Mouse (Mus musculus) cerebellum, adult 18-20 months (tissue): ENCODE measurements at regions not wholly inside any gene's neighbourhood (a gene's known extent, or its start where the extent isn't known, plus 50 kb on each side); places are given as distances from the start of the nearest gene placed in this dataset.

Source experiments
- DNase-seq, 2 experiments: peaks; one replicate each; pipeline ENCODE4 v3.0.0; 2021

GRCm38 (mm10) chr10:25118674-25119670 is 188.7 kb downstream of the Akap7 start:
- no peak for DNase-seq

DNA sequence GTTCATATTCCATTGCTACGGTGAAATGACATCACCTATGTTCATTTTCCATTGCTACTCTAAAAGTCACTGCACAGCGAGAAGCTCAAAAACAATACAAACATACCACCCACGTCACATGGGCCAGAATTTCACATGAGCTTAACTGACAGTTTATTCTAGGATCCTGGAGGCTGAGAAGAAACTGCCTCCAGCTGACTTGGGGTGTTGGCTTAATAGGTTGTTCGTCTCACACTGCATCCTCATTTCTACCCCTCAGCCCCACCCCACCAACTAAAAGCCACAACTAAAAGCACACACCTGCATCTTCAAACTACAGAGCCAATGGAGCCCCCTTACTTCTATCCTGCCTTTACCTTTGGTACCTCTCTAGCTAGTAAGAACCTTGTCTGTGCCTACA is 187.0 kb upstream of the Arg1 start:
- no peak for DNase-seq

DNA sequence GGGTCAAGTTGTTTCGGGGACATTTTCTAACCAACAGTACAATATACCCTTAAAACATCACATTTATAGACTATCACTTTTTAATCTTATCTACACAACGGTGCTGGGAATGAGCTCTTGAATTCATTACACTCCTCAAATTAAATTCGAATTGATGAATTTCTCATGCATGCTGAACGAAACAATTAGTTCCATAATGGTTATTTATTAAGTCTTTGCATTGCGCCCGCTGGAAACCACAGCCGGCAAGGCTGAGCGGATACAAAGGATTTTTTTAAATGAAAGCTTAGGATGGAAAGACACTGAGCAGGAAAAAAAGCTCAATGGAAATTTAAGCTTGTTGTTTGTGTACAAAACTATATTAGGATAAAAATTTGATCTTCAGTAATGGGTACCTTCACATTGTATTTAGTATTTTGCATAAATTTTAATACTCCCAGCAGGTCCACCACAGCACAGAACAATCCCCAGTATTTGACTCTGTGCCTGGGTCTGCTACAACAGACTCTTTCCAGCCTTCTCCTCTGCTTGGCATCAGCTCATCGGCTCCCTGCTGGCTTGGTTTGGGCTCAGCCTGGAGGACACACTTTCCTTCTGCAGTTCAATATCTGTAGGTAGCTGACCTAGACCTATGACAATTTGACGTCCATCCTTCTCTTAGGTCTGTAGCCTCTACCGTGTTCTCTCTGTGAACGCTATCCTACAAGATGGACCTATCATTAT is 185.3 kb upstream of the Arg1 start:
- DNase-seq, result peak; percentile 51 to 57

GRCm38 (mm10) chr10:25111636-25112422 is 184.5 kb upstream of the Arg1 start:
- peak; percentile 84 to 90 for DNase-seq

DNA sequence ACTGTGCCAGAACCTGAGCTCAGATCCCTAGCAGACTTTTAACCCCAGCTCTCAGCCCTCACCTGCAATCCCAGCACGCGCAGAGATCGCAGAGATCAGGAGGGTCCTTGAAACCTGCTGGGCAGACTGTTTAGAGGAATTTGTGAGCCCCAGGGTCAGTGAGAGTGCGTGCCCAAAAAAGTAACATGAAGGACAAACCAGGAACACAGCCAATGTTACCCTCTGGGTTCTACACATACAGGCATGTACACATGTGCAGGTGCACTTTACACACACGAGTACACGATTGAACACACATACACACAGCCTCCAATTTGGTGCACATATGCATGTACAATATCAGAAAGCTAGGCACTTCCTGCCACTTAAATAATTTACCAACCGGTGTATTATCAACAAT is 183.9 kb upstream of the Arg1 start:
- peak in 1 of 2 experiments; percentile 34 for DNase-seq

- DNase-seq, result no peak
Observed at GRCm38 (mm10) chr10:25098070-25098469, 170.8 kb upstream of the Arg1 start.

DNA sequence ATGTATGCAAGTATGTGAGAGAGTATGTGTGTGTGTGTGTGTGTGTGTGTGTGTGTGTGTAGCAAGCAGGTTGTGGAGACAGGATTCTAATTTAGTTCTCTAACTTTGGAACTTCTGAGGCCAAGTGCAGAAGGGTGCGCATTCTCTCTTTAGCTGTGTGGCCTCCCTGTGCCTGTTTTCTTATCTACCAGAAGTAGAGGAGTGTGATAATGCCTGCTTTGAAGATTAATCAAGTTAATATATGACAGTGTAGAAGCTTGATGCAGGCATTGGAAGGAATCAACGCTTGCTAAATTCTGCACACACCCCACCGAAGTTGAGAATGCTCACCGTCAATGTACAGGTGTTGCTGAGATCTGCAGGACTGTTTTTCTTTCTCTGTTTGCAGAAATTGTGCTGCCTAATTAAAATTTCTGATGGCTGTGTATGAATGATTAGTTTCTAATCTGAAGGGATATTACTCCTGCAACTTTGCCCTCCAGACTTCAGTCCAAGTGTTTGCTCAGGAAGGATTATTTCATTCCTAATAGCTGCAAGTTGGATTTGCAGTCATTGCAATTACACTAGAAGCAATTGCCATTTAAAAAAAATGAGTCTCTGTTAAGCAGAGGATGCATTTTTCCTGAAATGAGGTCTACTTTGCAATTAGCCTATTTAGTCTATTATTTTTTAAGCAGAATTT is 162.6 kb upstream of the Arg1 start:
- DNase-seq, result no peak

- DNase-seq, result no peak
Observed at GRCm38 (mm10) chr10:25086745-25087144, 159.5 kb upstream of the Arg1 start.

- DNase-seq, result peak; percentile 79 to 88
Observed at GRCm38 (mm10) chr10:25082930-25083329, 155.6 kb upstream of the Arg1 start.

- DNase-seq, result no peak
Observed at GRCm38 (mm10) chr10:25072617-25073016, 145.3 kb upstream of the Arg1 start.

DNA sequence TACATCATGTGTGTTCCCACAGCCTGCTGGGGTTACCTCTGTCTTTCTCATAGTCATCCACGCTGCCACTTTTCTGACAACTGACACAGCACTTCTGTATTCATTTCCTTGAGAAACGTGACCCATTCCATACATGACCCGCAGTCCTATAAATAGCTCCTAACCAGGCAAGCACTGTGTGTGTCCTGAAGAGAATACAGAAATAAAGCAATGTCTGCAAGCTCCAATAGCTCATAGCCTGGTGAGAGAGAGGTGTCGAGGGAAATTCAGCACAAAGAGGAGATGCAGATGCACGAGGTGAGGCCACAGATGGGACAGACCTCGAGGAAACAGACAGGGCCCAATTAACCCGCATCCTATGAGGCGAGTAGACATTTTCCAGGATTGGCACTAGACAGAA is 141.0 kb upstream of the Arg1 start:
- DNase-seq, result no peak

DNA sequence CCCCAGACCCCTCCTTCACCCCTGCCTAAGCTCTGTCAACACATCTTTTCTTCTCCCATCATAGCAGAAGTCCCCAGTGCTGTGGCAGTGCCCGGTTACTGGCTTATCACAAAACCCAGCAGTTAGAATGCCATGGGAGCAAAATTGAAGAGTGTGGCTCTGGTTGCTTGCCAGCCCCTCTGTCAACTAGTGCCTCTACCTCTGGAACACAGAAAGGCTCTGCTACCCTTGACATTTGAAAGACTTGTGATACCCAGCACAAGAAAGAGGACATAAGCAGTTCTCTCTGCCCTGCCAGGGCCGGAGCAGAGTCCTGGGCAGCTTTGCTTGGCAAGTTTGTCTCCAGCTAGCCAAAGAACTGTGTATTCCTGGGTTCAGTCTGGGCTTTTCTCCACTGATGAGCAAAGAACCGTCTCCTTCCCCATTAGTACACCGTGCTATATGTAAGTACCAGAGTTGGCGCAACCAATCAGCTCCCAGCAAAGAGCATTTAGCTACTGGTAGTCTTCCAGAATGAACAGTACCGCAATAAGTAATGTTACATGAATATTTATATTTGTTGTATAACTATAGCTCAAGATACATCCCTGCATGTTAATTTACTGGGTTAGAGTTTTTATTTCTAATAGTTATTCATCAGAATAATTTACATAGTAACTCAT is 137.5 kb upstream of the Arg1 start:
- DNase-seq, result no peak

GRCm38 (mm10) chr10:25061402-25062055 is 134.2 kb upstream of the Arg1 start:
- DNase-seq, result peak in 1 of 2 experiments; percentile 5

DNA sequence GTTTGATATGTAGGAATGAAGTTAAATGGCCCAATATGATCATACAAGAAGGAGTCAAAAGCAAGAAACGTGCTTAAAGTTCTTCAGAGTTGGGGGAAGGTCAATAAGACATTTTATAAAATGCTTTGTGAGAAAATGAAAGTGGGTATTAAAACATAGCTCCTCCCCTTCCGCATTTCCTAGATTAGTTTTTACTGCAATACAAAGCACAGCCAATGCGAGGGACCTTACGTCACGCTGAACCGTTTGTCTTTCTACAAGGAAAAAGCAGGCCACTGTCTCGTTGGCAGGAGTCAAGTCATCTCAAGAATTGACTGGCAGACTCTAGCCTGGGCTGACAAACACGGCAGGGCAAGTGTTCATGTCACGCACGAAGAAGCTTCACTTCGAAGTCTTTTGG is 131.4 kb upstream of the Arg1 start:
- no peak for DNase-seq

DNA sequence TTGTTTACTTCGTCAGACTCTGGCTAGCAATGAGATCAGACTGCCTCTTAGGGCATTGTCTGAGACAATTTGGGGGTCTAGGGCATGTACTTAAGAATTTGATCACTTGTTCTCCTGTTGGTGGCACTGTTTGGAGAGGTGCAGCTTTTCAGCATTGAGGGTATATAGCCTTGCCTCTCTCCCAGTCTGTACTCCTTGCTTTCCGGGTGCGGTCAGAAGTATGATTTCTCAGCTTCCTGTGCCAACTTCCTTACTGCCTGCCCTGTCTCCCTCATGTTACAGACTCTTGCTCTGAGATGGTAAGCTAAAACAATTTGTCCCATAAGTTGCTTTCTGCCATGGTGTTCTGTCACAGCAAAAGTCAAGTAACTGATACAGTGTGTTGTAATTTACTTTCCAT is 124.7 kb upstream of the Arg1 start:
- DNase-seq, result peak in 1 of 2 experiments; percentile 1

GRCm38 (mm10) chr10:25051368-25051874 is 124.1 kb upstream of the Arg1 start:
- peak in 1 of 2 experiments; percentile 1 for DNase-seq

GRCm38 (mm10) chr10:25041221-25041620 is 113.9 kb upstream of the Arg1 start:
- DNase-seq, result peak; percentile 73 to 75

GRCm38 (mm10) chr10:25039926-25040325 is 112.6 kb upstream of the Arg1 start:
- DNase-seq, result peak; percentile 55 to 58

DNA sequence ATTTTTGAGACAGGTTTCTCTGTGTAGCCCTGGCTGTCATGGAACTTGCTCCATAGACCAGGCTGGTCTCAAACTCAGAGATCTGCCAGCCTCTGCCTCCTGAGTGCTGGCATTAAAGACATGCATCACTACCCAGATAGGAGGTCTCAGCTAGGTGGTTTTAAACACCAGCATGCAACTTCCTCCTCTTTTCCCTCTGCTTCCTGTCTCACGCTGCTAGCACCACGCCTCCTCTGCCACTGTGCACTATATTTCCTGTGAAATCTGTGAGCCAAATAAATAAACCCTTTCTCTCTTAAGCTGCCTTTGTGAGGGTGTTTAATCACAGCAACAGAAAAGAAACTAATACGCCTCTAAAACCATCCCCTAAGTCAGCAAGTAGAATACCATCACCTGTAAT is 109.6 kb upstream of the Arg1 start:
- peak in 1 of 2 experiments; percentile 1 for DNase-seq

DNA sequence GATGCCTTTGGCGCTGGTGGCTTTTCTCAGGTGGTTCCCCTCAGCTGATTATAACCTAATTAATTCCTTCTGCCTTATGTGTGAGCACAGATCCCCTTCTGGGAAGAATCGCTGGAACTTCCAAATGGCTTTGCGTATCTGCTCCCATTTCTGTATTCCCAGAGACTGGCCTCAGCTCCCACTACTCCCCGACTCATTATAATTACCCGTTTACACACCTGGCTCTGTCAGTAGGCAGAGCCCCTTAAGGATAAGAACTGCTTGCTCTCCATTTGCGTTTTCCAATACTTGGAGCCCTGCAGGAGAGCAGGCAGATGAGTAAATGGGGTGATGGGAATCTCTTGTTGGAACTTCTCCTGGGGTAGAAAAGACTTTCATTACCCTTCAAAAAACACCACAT is 108.1 kb upstream of the Arg1 start:
- no peak for DNase-seq

DNA sequence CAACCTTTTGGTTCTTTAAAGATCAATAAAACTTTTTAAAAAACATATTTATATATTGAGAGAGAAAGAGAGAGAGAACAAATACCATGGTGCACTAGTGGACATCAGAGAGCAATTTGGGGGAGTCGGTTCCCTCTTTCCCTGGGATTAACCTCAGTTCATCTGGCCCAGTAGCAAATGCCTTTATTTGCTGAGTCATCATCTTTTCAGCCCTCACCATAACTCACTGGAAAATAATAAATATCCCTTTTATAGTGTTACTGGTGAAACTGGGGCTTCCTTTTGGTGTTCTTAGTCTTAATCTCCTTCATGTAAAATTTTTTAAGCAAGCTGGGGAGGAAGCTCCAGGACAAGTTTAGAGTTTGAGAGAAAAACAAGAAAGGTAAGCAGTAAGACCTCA is 105.3 kb upstream of the Arg1 start:
- no peak for DNase-seq
